Mouse (Mus musculus): ENCODE measurements at regions not wholly inside any gene's neighbourhood (a gene's known extent, or its start where the extent isn't known, plus 50 kb on each side); places are given as distances from the start of the nearest gene placed in this dataset.

GRCm38 (mm10) chrX:158808526-158809144 is 401.5 kb upstream of the Rps6ka3 start:
- no peak for DNase-seq

- peak in 1 of 2 experiments; percentile 9 for DNase-seq
Measured at GRCm38 (mm10) chrX:158813811-158814210, 396.3 kb upstream of the Rps6ka3 start.

- DNase-seq: no peak
Measured at GRCm38 (mm10) chrX:158837546-158837945, 372.6 kb upstream of the Rps6ka3 start.

GRCm38 (mm10) chrX:158852308-158852707 is 357.8 kb upstream of the Rps6ka3 start:
- peak; percentile 14 to 48 for DNase-seq

Measured in layer of hippocampus, postnatal 36 days (tissue).